Mouse (Mus musculus): ENCODE results near the gene Mindy1.

- TF ChIP-seq CTCF (IDR thresholded peaks at IDR 0.05; ENCODE audit: borderline replicate concordance, insufficient read depth, low read length) = no peak
- no peak for TF ChIP-seq POLR2A (IDR thresholded peaks at IDR 0.05; ENCODE audit: low read depth, low read length)
Observed at GRCm38 (mm10) chr3:95269789-95270188, 11.4 kb upstream of the Mindy1 start.

All from embryonic fibroblast, embryonic 13.5 days (primary cell).